Mouse (Mus musculus): ENCODE data around the gene Nyap2. TPM values are rescaled to one million over a fixed set of nuclear protein-coding genes. Genes with fewer than 3 reads are reported as not detected.

Gene Nyap2
- total and polyA plus RNA-seq, 2 experiments: not detected

DNA sequence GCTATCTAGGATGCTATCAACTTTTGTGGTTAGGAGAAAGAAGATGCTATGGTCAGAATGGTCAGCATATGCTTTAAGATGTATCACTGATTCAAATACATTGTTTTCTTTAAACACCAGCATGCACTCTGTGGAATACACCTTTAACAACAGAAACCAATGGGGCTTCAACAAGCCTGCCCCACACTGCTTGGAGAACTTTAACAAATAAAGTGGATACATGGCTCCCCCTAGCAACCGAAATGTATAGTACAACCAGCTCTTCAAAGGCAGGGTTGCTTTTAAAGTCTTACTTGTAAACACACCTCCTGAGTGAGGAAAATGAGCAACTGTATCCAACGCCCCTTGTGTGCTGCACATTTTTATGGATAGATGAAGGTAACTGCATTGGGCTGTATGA is 224.9 kb downstream of the Nyap2 start:
- no peak overlapping the region for H3K27ac ChIP-seq (replicated peaks; ENCODE audit: insufficient read depth, low read depth, low read length)
- TF ChIP-seq CTCF (IDR thresholded peaks at IDR 0.05; ENCODE audit: low read depth, low read length): no peak
- TF ChIP-seq POLR2A (IDR thresholded peaks at IDR 0.05; ENCODE audit: extremely low read depth, insufficient read depth, low read length): no peak
- DNase-seq (ENCODE audit: extremely low read depth, low read depth, low spot score): no peak
- H3K9ac ChIP-seq (ENCODE audit: low read depth, low read length): no peak overlapping the region
- no peaks in the 10 kb centered on the region for H3K27me3 ChIP-seq (ENCODE audit: control insufficient read depth, insufficient read depth, low read length)
- 7% methylated on average over 2 of the region's 2 CpGs for WGBS
- no peaks in the 10 kb centered on the region for H3K79me2 ChIP-seq (ENCODE audit: control insufficient read depth, insufficient read depth, low read length)
- no peaks in the 10 kb centered on the region for H3K4me1 ChIP-seq (ENCODE audit: control insufficient read depth, insufficient read depth, low read length)
- H3K4me3 ChIP-seq (ENCODE audit: insufficient read depth, low read depth, low read length): no peak overlapping the region
- H3K36me3 ChIP-seq (ENCODE audit: control insufficient read depth, insufficient read depth, low read length): no peaks in the 10 kb centered on the region

DNA sequence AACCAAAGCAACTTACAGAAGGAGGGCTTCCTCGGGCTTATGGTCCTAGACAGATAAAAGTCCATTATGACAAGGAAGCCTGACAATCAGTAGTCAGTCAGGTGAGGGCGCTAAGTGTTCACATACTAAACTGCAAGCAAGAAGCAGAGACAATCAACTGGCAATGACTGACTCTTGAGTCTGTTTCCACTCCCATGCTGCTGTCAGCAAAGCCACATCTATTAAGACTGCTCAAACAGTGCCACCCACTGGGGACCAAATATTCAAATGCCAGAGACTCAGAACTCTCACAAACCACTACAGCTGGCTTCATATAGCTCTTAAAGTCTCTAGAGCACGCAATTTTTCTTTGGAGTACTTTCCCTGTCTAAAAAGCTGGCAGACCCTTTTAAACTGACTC is 226.6 kb downstream of the Nyap2 start:
- no peak overlapping the region for H3K27ac ChIP-seq (replicated peaks; ENCODE audit: insufficient read depth, low read depth, low read length)
- no peak overlapping the region for H3K4me3 ChIP-seq (ENCODE audit: insufficient read depth, low read depth, low read length)
- H3K27me3 ChIP-seq (ENCODE audit: control insufficient read depth, insufficient read depth, low read length): no peaks in the 10 kb centered on the region
- H3K4me1 ChIP-seq (ENCODE audit: control insufficient read depth, insufficient read depth, low read length): no peaks in the 10 kb centered on the region
- no peaks in the 10 kb centered on the region for H3K79me2 ChIP-seq (ENCODE audit: control insufficient read depth, insufficient read depth, low read length)
- no peak overlapping the region for H3K9ac ChIP-seq (ENCODE audit: low read depth, low read length)
- no peak for DNase-seq (ENCODE audit: extremely low read depth, low read depth, low spot score)
- TF ChIP-seq CTCF (IDR thresholded peaks at IDR 0.05; ENCODE audit: low read depth, low read length) (no peak), POLR2A (IDR thresholded peaks at IDR 0.05; ENCODE audit: extremely low read depth, insufficient read depth, low read length) (no peak)
- WGBS: 62% methylated on average over 3 of the region's 3 CpGs
- no peaks in the 10 kb centered on the region for H3K36me3 ChIP-seq (ENCODE audit: control insufficient read depth, insufficient read depth, low read length)

GRCm38 (mm10) chr1:81307407-81307806 is 230.7 kb downstream of the Nyap2 start:
- Histone ChIP-seq H3K4me3 (ENCODE audit: insufficient read depth, low read depth, low read length) (no peak overlapping the region), H3K27me3 (ENCODE audit: control insufficient read depth, insufficient read depth, low read length) (no peaks in the 10 kb centered on the region), H3K27ac (replicated peaks; ENCODE audit: insufficient read depth, low read depth, low read length) (no peak overlapping the region), H3K36me3 (ENCODE audit: control insufficient read depth, insufficient read depth, low read length) (no peaks in the 10 kb centered on the region), H3K79me2 (ENCODE audit: control insufficient read depth, insufficient read depth, low read length) (no peaks in the 10 kb centered on the region), H3K4me1 (ENCODE audit: control insufficient read depth, insufficient read depth, low read length) (no peaks in the 10 kb centered on the region), H3K9ac (ENCODE audit: low read depth, low read length) (no peak overlapping the region)
- no peak for DNase-seq (ENCODE audit: extremely low read depth, low read depth, low spot score)
- no peak for TF ChIP-seq POLR2A (IDR thresholded peaks at IDR 0.05; ENCODE audit: extremely low read depth, insufficient read depth, low read length)
- no peak for TF ChIP-seq CTCF (IDR thresholded peaks at IDR 0.05; ENCODE audit: low read depth, low read length)

GRCm38 (mm10) chr1:81307934-81308333 is 231.2 kb downstream of the Nyap2 start:
- Histone ChIP-seq H3K27ac (replicated peaks; ENCODE audit: insufficient read depth, low read depth, low read length) (no peak overlapping the region), H3K4me1 (ENCODE audit: control insufficient read depth, insufficient read depth, low read length) (no peaks in the 10 kb centered on the region), H3K9ac (ENCODE audit: low read depth, low read length) (no peak overlapping the region), H3K27me3 (ENCODE audit: control insufficient read depth, insufficient read depth, low read length) (no peaks in the 10 kb centered on the region), H3K36me3 (ENCODE audit: control insufficient read depth, insufficient read depth, low read length) (no peaks in the 10 kb centered on the region), H3K79me2 (ENCODE audit: control insufficient read depth, insufficient read depth, low read length) (no peaks in the 10 kb centered on the region), H3K4me3 (ENCODE audit: insufficient read depth, low read depth, low read length) (no peak overlapping the region)
- no peak for DNase-seq (ENCODE audit: extremely low read depth, low read depth, low spot score)
- 59% methylated on average over 2 of the region's 2 CpGs for WGBS
- no peak for TF ChIP-seq CTCF (IDR thresholded peaks at IDR 0.05; ENCODE audit: low read depth, low read length)
- no peak for TF ChIP-seq POLR2A (IDR thresholded peaks at IDR 0.05; ENCODE audit: extremely low read depth, insufficient read depth, low read length)

DNA sequence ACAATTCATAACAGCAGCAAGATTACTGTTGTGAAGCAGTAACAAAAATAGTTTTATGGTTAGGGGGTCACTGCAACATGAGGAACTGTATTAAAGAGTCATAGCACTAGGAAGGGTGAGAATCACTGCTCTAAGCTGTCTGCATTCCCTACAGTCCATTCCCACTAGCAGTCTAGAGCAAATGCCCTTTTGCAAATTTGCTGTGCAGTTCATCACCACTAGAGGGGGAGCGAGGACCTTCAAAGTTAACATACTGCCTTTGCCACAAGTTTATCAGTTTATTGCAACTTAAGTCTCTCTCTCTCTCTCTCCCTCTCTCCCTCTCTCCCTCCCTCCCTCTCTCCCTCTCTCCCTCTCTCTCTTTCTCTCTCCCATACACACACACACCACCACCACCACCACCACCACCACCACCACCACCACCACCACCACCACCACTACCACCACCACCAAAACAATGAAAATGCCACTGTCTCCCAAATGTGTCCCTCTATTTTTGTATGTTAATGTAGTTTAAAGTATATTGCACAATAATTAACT is 233.4 kb downstream of the Nyap2 start:
- Histone ChIP-seq H3K79me2 (ENCODE audit: control insufficient read depth, insufficient read depth, low read length) (no peaks in the 10 kb centered on the region), H3K4me3 (ENCODE audit: insufficient read depth, low read depth, low read length) (no peak overlapping the region), H3K27ac (replicated peaks; ENCODE audit: insufficient read depth, low read depth, low read length) (no peak overlapping the region), H3K4me1 (ENCODE audit: control insufficient read depth, insufficient read depth, low read length) (no peaks in the 10 kb centered on the region), H3K36me3 (ENCODE audit: control insufficient read depth, insufficient read depth, low read length) (no peaks in the 10 kb centered on the region), H3K9ac (ENCODE audit: low read depth, low read length) (no peak overlapping the region), H3K27me3 (ENCODE audit: control insufficient read depth, insufficient read depth, low read length) (no peaks in the 10 kb centered on the region)
- DNase-seq (ENCODE audit: extremely low read depth, low read depth, low spot score): peak; percentile 40
- 0% methylated on average over 1 of the region's 1 CpGs for WGBS
- TF ChIP-seq POLR2A (IDR thresholded peaks at IDR 0.05; ENCODE audit: extremely low read depth, insufficient read depth, low read length) (no peak), CTCF (IDR thresholded peaks at IDR 0.05; ENCODE audit: low read depth, low read length) (peak; percentile 59)

DNA sequence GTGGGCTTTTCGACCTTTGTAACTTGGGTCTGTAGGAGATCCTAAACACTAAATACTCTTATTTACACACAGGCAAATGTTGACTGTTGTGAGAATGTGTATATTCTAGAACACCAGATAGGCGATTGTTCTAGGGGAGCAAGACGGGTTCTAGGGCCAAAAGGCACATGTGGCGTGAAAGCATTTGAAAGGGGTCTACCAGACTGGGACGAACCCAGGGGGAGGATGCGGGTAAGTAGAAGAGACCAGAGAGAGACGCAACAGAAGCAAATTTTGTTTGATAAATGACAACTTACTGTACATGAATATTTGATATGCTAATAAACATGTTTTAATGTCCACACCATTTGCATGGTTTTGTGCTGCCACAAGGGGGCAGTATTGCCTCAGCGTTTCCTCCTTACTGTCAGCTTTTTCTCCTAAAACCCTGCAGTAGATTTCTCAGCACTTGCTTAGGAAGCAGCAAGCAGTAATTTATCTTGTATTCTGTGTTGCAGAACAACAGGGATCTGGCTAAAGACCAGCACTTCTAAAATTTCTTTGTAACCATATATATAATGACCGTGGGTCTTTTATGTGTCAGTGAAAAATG is 239.7 kb downstream of the Nyap2 start:
- TF ChIP-seq POLR2A (IDR thresholded peaks at IDR 0.05; ENCODE audit: extremely low read depth, insufficient read depth, low read length): no peak
- peak; percentile 55 for TF ChIP-seq CTCF (IDR thresholded peaks at IDR 0.05; ENCODE audit: low read depth, low read length)
- DNase-seq (ENCODE audit: extremely low read depth, low read depth, low spot score): peak; percentile 37
- WGBS: 56% methylated on average over 9 of the region's 9 CpGs

More for the DNA sequence above, 239.7 kb downstream of the Nyap2 start:
- no peak overlapping the region for H3K27ac ChIP-seq (replicated peaks; ENCODE audit: insufficient read depth, low read depth, low read length)
- H3K4me3 ChIP-seq (ENCODE audit: insufficient read depth, low read depth, low read length): no peak overlapping the region
- no peaks in the 10 kb centered on the region for H3K4me1 ChIP-seq (ENCODE audit: control insufficient read depth, insufficient read depth, low read length)
- no peak overlapping the region for H3K9ac ChIP-seq (ENCODE audit: low read depth, low read length)
- H3K79me2 ChIP-seq (ENCODE audit: control insufficient read depth, insufficient read depth, low read length): no peaks in the 10 kb centered on the region
- no peaks in the 10 kb centered on the region for H3K27me3 ChIP-seq (ENCODE audit: control insufficient read depth, insufficient read depth, low read length)
- H3K36me3 ChIP-seq (ENCODE audit: control insufficient read depth, insufficient read depth, low read length): no peaks in the 10 kb centered on the region

All from liver, adult 2 months (tissue).